Mouse (Mus musculus): Measurements from ENCODE around the gene Tlr4. TPM values are rescaled to one million over a fixed set of nuclear protein-coding genes. Genes with fewer than 3 reads are reported as not detected.

The Tlr4 gene
- total and polyA plus RNA-seq, 3 experiments, result 8.6 to 22.1 (median 19.0) TPM

DNA sequence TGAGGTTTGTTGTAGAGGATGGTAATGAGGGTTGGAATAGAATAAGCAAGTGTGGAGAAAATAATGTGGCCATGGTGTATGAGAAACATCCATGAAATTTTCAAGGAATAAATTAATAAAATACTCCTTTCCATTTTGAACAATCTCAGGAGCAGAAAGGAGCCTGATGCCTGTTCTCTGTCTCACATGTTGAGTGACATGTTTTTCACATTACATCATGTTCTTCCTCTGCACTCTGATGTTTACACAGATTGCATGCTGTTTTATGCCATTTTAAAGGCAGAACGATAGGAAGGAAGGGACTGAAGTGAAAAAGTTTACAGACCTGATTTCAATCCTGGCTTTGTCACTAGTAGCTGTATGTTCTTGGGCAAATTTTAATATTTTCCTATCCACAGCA, 120.3 kb downstream of the Tlr4 start:
- H3K4me3 ChIP-seq (replicated peaks in 1 of 3; ENCODE audit: low read depth in 2 of 3, low read length in 2 of 3, poor library complexity in 1 of 3), result no peak overlapping the region
- in situ Hi-C loops (cut with MboI; ENCODE audit: low pct_ligation_motif_present, low pct_unique_long_range_greater_than_20kb, low sequenced_read_pairs), result no loop called here
- H3K27me3 ChIP-seq (replicated peaks), result no peaks in the 10 kb centered on the region
- H3K9me3 ChIP-seq (replicated peaks; ENCODE audit: low read length), result no peaks in the 10 kb centered on the region
- H3K79me2 ChIP-seq (replicated peaks; ENCODE audit: control insufficient read depth, extremely low read depth, insufficient read depth, poor library complexity, severe bottlenecking), result no peaks in the 10 kb centered on the region
- H3K27ac ChIP-seq (ENCODE audit: insufficient read depth, low read depth), result no peak overlapping the region
- no peak for DNase-seq (ENCODE audit: extremely low read depth)
- no peak overlapping the region for H3K4me2 ChIP-seq (ENCODE audit: insufficient read depth, low read depth, poor library complexity, severe bottlenecking)
- H3K9ac ChIP-seq (ENCODE audit: insufficient read depth, low read depth), result no peak overlapping the region
- TF ChIP-seq ZKSCAN1 (IDR thresholded peaks at IDR 0.05; ENCODE audit: borderline replicate concordance, low read depth, low read length) (no peak), PAX5 (IDR thresholded peaks at IDR 0.05; ENCODE audit: low read length) (no peak), ETS1 (conservative IDR thresholded peaks at IDR 0.05; ENCODE audit: low read depth, low read length) (no peak), BHLHE40 (IDR thresholded peaks at IDR 0.05; ENCODE audit: low read depth, low read length) (no peak), TCF12 (IDR thresholded peaks at IDR 0.05; ENCODE audit: low read depth, low read length) (no peak), NELFE (IDR thresholded peaks at IDR 0.05; ENCODE audit: low read depth, low read length) (no peak), USF1 (IDR thresholded peaks at IDR 0.05; ENCODE audit: low read depth, low read length) (no peak), CHD1 (IDR thresholded peaks at IDR 0.05; ENCODE audit: low read depth, low read length) (no peak)
- H3K36me3 ChIP-seq (replicated peaks in 1 of 2; ENCODE audit: control insufficient read depth in 1 of 2, insufficient read depth in 1 of 2, low read length in 1 of 2), result no peaks in the 10 kb centered on the region
- no peaks in the 10 kb centered on the region for H3K4me1 ChIP-seq (ENCODE audit: control insufficient read depth in 1 of 2, insufficient read depth in 2 of 2)
- dilution Hi-C loops (cut with MboI; ENCODE audit: extremely low pct_ligation_motif_present, extremely low pct_unique_long_range_greater_than_20kb, low sequenced_read_pairs), result no loop called here

DNA sequence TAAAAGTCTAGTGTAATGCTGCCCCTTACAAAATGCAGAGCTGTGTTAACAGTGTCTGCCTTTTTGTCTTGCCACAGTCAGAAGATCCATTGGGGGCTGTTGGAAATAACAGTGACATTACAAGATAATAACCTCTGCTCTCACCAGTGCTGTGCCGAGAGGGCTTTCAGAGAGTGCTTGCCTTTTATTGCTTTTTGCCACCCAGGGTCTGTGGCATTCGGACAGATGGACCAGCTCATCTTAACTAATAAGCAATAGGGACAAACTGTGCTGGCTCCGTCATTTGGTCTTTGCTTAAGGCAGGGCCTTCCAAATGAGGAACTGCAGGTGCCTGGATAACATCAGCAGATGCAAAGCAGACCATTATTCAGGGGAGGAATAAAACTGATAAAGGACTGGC, 147.5 kb downstream of the Tlr4 start:
- no peaks in the 10 kb centered on the region for H3K36me3 ChIP-seq (replicated peaks in 1 of 2; ENCODE audit: control insufficient read depth in 1 of 2, insufficient read depth in 1 of 2, low read length in 1 of 2)
- no peaks in the 10 kb centered on the region for H3K4me1 ChIP-seq (ENCODE audit: control insufficient read depth in 1 of 2, insufficient read depth in 2 of 2)
- no peak for TF ChIP-seq USF2 (conservative IDR thresholded peaks at IDR 0.05; ENCODE audit: low read depth, low read length)
- TF ChIP-seq RAD21 (IDR thresholded peaks at IDR 0.05; ENCODE audit: low read depth, low read length), result no peak
- TF ChIP-seq IRF4 (IDR thresholded peaks at IDR 0.05; ENCODE audit: low read depth, low read length), result no peak
- no peak for TF ChIP-seq MXI1 (IDR thresholded peaks at IDR 0.05; ENCODE audit: low read depth, low read length)
- no peak for TF ChIP-seq JUND (conservative IDR thresholded peaks at IDR 0.05; ENCODE audit: low read depth, low read length)
- TF ChIP-seq HCFC1 (IDR thresholded peaks at IDR 0.05; ENCODE audit: low read depth, low read length), result no peak
- TF ChIP-seq CHD1 (IDR thresholded peaks at IDR 0.05; ENCODE audit: low read depth, low read length), result no peak
- TF ChIP-seq MYC (IDR thresholded peaks at IDR 0.05; ENCODE audit: low read depth, low read length), result no peak
- TF ChIP-seq PAX5 (IDR thresholded peaks at IDR 0.05; ENCODE audit: low read length), result no peak
- no peak for TF ChIP-seq MAFK (IDR thresholded peaks at IDR 0.05; ENCODE audit: insufficient replicate concordance, low read length)
- TF ChIP-seq ZNF384 (IDR thresholded peaks at IDR 0.05; ENCODE audit: low read depth, low read length), result no peak
- TF ChIP-seq MEF2A (IDR thresholded peaks at IDR 0.05; ENCODE audit: borderline replicate concordance, low read depth, low read length), result no peak
- no peak for TF ChIP-seq EP300 (IDR thresholded peaks at IDR 0.05; ENCODE audit: low read length)
- no peak for TF ChIP-seq ZKSCAN1 (IDR thresholded peaks at IDR 0.05; ENCODE audit: borderline replicate concordance, low read depth, low read length)
- TF ChIP-seq MAZ (IDR thresholded peaks at IDR 0.05; ENCODE audit: low read depth, low read length), result no peak
- no peak for TF ChIP-seq ZC3H11A (IDR thresholded peaks at IDR 0.05; ENCODE audit: low read depth, low read length)
- no peak for TF ChIP-seq ELF1 (IDR thresholded peaks at IDR 0.05; ENCODE audit: low read depth, low read length)
- no peak for TF ChIP-seq TCF12 (IDR thresholded peaks at IDR 0.05; ENCODE audit: low read depth, low read length)
- no peak for TF ChIP-seq CTCF (conservative IDR thresholded peaks at IDR 0.05 in 1 of 2, IDR thresholded peaks at IDR 0.05 in 1 of 2; ENCODE audit: low read depth in 2 of 2, low read length in 2 of 2)
- no peak for TF ChIP-seq BHLHE40 (IDR thresholded peaks at IDR 0.05; ENCODE audit: low read depth, low read length)
- dilution Hi-C loops (cut with MboI; ENCODE audit: extremely low pct_ligation_motif_present, extremely low pct_unique_long_range_greater_than_20kb, low sequenced_read_pairs), result no loop called here
- no peaks in the 10 kb centered on the region for H3K9me3 ChIP-seq (replicated peaks; ENCODE audit: low read length)
- no peak overlapping the region for H3K4me2 ChIP-seq (ENCODE audit: insufficient read depth, low read depth, poor library complexity, severe bottlenecking)
- H3K9ac ChIP-seq (ENCODE audit: insufficient read depth, low read depth), result no peak overlapping the region
- DNase-seq (ENCODE audit: extremely low read depth), result no peak
- no peaks in the 10 kb centered on the region for H3K79me2 ChIP-seq (replicated peaks; ENCODE audit: control insufficient read depth, extremely low read depth, insufficient read depth, poor library complexity, severe bottlenecking)
- no peak overlapping the region for H3K4me3 ChIP-seq (replicated peaks in 1 of 3; ENCODE audit: low read depth in 2 of 3, low read length in 2 of 3, poor library complexity in 1 of 3)
- in situ Hi-C loops (cut with MboI; ENCODE audit: low pct_ligation_motif_present, low pct_unique_long_range_greater_than_20kb, low sequenced_read_pairs), result no loop called here
- H3K27ac ChIP-seq (ENCODE audit: insufficient read depth, low read depth), result no peak overlapping the region
- no peaks in the 10 kb centered on the region for H3K27me3 ChIP-seq (replicated peaks)
